Mouse (Mus musculus) limb, embryonic 10.5 days (tissue): Measurements from ENCODE around the gene Tpsb2. TPM values are rescaled to one million over a fixed set of nuclear protein-coding genes. Genes with fewer than 3 reads are reported as not detected.

Experiments
- DNase-seq: peaks from one replicate; pipeline ENCODE4 v3.0.0-alpha.2; 2017; ENCODE audit warnings: low spot score
- H3K27ac ChIP-seq: fragments of 300-500 bp; sonication (generic); 2 replicates; pipeline ENCODE4 v1.5.1; 2016; ENCODE audit warnings: mild to moderate bottlenecking
- H3K27me3 ChIP-seq: fragments of 300-500 bp; sonication (generic); 2 replicates; pipeline ENCODE4 v1.6.1; 2016; ENCODE audit warnings: low read depth, mild to moderate bottlenecking; ENCODE audit not compliant: poor library complexity, severe bottlenecking
- H3K36me3 ChIP-seq: fragments of 300-500 bp; sonication (generic); 2 replicates; pipeline ENCODE4 v1.6.1; 2016; ENCODE audit warnings: mild to moderate bottlenecking, moderate library complexity
- H3K4me1 ChIP-seq: fragments of 300-500 bp; sonication (generic); 2 replicates; pipeline ENCODE4 v1.6.1; 2016
- H3K4me3 ChIP-seq: fragments of 300-500 bp; sonication (generic); 2 replicates; pipeline ENCODE4 v1.5.1; 2016; ENCODE audit warnings: mild to moderate bottlenecking, moderate library complexity
- H3K9me3 ChIP-seq: fragments of 300-500 bp; sonication (generic); replicated peaks from 2 replicates; pipeline ENCODE4 v1.6.1; 2016; ENCODE audit warnings: mild to moderate bottlenecking
- WGBS: fragments of 180-500 bp; shearing (Covaris S2); methylation state at CpG from one replicate; pipeline ENCODE4 v1.1.7; 2016; 5-methylcytosine and 5-hydroxymethylcytosine counted together
- polyA plus RNA-seq: library from polyadenylated mRNA; unstranded; fragments of >200 nt; fragmentation: Nextera tagmentation; extraction: Ambion mirVana; gene quantifications from 2 replicates; pipeline ENCODE4 v1.2.1, GENCODE M21; 2016

The Tpsb2 gene
- not detected in 2 replicates for polyA plus RNA-seq

DNA sequence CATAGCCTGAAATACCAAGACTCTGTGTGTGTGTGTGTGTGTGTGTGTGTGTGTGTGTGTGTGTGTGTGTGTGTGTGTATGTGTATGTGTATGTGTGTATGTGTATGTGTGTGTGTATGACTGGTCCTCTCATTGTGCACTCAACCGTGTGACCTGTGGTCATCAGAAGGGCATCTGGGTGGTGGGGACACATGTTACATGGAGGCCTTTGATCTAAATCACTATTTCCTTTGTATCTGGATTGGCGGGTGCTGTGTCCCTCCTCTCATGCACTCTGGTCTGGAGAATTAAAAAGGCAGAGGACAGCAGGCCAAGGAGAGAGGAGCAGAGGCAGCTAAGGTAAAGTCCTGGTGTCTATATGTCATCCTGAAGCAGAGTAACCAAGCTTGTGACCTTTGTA is at the start of gene Tpsb2:
Tpsb2 (plus strand) TSS at position 301 of the 400 bp plus-strand sequence.
- no peak for DNase-seq
- 70% methylated on average over 2 of the region's 2 CpGs for WGBS
- Histone ChIP-seq H3K9me3 (no peaks in the 10 kb centered on the region), H3K27me3 (no peaks in the 10 kb centered on the region), H3K4me3 (no peak within 1 kb of the TSS), H3K4me1 (no peaks in the 10 kb centered on the region), H3K27ac (no peak within 1 kb of the TSS), H3K36me3 (no peaks in the 10 kb centered on the region)

DNA sequence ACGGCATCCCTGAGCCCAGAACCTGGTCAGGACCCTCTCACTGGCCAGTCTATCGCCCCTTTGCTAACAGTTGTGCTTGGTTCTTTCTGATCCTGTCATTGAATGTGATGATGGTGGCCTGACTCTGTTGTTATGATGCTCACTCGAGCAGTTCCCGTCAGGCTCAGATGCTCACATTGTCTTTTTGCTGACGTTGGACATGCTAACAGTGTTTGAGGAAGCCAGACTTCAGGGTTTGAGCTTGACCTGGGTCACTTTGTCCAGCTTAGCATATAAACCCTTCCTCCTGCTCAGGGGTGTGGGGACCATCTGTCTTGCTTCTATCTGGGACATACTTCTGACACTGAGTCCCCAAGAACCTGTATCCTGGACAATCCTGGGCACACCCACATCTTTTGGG is 47.8 kb upstream of the Tpsb2 start, which contains the start of gene Prss29:
Prss29 (plus strand) TSS at position 301 of the 400 bp plus-strand sequence.
- Histone ChIP-seq H3K4me1 (peaks cover 4% of the 10 kb centered on the region; the same call in 1 of the 2 replicates), H3K36me3 (no peaks in the 10 kb centered on the region), H3K27ac (no peak within 1 kb of the TSS), H3K9me3 (no peaks in the 10 kb centered on the region), H3K4me3 (no peak within 1 kb of the TSS), H3K27me3 (no peaks in the 10 kb centered on the region)
- 84% methylated on average over 5 of the region's 5 CpGs for WGBS
- DNase-seq, result no peak

- no peak overlapping the region for H3K4me3 ChIP-seq
- H3K27me3 ChIP-seq, result no peaks in the 10 kb centered on the region
- no peaks in the 10 kb centered on the region for H3K9me3 ChIP-seq
- WGBS, result 91% methylated on average over 8 of the region's 8 CpGs
- no peak overlapping the region for H3K27ac ChIP-seq
- DNase-seq, result no peak
- peaks cover 4% of the 10 kb centered on the region; the same call in 1 of the 2 replicates for H3K4me1 ChIP-seq
- H3K36me3 ChIP-seq, result no peaks in the 10 kb centered on the region
Measured at GRCm38 (mm10) chr17:25320819-25321218, 45.3 kb upstream of the Tpsb2 start.

GRCm38 (mm10) chr17:25322930-25323329 is 43.2 kb upstream of the Tpsb2 start:
- no peak for DNase-seq
- Histone ChIP-seq H3K9me3 (no peaks in the 10 kb centered on the region), H3K4me3 (no peak overlapping the region), H3K4me1 (peaks cover 4% of the 10 kb centered on the region; the same call in 1 of the 2 replicates), H3K27me3 (no peaks in the 10 kb centered on the region), H3K36me3 (no peaks in the 10 kb centered on the region), H3K27ac (no peak overlapping the region)
- 28% methylated on average over 2 of the region's 2 CpGs for WGBS

GRCm38 (mm10) chr17:25332321-25332720 is 33.8 kb upstream of the Tpsb2 start:
- Histone ChIP-seq H3K4me1 (no peaks in the 10 kb centered on the region), H3K9me3 (no peaks in the 10 kb centered on the region), H3K4me3 (no peak overlapping the region), H3K27me3 (peaks cover 9% of the 10 kb centered on the region; the same call in 1 of the 2 replicates), H3K36me3 (no peaks in the 10 kb centered on the region), H3K27ac (no peak overlapping the region)
- no peak for DNase-seq
- WGBS, result 76% methylated on average over 9 of the region's 9 CpGs

DNA sequence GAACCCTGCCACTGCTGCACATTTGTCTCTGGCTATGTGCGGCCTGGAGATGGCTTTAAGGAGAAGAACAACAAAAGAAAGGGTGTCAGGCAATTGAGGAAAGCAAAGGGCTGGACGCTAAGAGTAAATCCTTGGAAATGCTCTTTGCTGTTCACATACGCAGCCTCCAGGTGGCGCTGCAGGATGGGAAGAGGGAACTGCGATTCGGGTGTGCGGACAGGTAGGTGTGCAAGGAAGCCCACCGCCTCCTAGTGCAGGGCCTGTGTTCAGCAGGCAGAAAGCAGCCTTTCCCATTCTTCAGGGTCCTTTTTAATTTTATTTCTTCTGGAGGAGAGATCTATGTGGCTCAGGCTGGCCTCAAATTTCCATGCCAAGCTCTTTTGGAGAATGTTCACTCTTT is 32.2 kb upstream of the Tpsb2 start:
- Histone ChIP-seq H3K9me3 (no peaks in the 10 kb centered on the region), H3K27me3 (peaks cover 9% of the 10 kb centered on the region; the same call in 1 of the 2 replicates), H3K4me3 (no peak overlapping the region), H3K4me1 (peaks cover 4% of the 10 kb centered on the region; the same call in 1 of the 2 replicates), H3K27ac (no peak overlapping the region), H3K36me3 (no peaks in the 10 kb centered on the region)
- 4% methylated on average over 8 of the region's 8 CpGs for WGBS
- peak; percentile 86 for DNase-seq

DNA sequence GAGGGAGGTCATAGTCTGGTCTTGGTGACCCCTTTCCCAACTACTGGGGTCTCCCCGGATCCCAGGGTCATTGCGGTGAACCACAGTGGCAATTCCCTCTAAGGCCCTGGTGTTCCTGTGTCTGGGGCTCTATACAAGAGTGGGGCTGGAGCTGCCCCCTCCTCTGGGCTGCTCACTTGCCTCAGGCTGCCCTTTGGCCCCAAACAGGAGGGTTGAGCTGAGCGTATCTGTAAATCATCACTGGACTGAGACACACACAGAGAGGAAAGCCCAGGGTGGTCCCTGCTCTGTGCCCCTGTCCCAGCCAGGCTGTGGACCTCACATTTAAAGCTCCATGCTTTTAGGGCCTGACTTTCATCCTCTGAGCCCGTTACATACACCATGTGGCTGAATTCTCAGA is 27.9 kb upstream of the Tpsb2 start:
- WGBS, result 82% methylated on average over 4 of the region's 4 CpGs
- H3K4me3 ChIP-seq, result no peak overlapping the region
- no peak for DNase-seq
- H3K27me3 ChIP-seq, result peaks cover 6% of the 10 kb centered on the region; the same call in 1 of the 2 replicates
- H3K9me3 ChIP-seq, result no peaks in the 10 kb centered on the region
- H3K36me3 ChIP-seq, result no peaks in the 10 kb centered on the region
- no peak overlapping the region for H3K27ac ChIP-seq
- H3K4me1 ChIP-seq, result peaks cover 4% of the 10 kb centered on the region; the same call in 1 of the 2 replicates

DNA sequence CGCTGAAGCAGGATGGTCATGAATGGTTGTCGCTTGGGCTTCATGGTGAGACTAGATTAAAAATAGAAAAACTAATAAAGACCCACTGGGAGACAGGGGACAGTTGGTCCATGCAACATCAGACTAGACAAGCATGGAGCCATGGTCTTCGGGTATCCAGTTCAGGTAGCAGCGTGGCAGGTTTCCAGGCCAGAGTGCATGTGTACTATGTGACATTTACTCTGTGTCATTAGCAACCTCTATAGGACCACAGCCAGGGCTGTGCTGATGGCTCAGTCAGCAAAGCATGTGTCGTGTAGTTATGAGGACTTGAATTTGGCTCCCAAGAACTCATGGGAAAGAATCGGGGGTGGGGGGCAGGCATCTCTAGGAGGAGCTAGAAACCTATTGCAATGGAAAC is 26.1 kb upstream of the Tpsb2 start:
- no peaks in the 10 kb centered on the region for H3K36me3 ChIP-seq
- no peaks in the 10 kb centered on the region for H3K9me3 ChIP-seq
- H3K27me3 ChIP-seq, result no peaks in the 10 kb centered on the region
- 92% methylated on average over 6 of the region's 6 CpGs for WGBS
- no peak overlapping the region for H3K4me3 ChIP-seq
- peaks cover 4% of the 10 kb centered on the region; the same call in 1 of the 2 replicates for H3K4me1 ChIP-seq
- no peak for DNase-seq
- H3K27ac ChIP-seq, result no peak overlapping the region

DNA sequence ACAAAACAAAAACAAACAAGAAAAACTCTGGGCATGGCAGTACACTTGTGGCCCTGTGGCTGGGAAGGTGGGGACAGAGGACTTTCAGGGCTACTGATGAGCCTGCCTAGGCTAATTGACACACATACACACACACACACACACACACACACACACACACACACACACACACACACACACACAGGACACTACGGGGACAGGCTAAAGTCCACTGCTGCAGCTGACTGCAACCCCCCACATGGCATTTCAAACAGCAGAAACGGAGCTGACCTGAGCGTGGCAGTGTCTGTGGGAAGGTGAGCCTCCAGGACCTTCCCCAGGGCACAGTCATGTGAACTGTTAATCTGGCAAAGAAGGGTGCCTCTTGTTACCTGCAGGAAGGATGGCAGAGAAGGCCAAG is 24.6 kb upstream of the Tpsb2 start:
- no peaks in the 10 kb centered on the region for H3K36me3 ChIP-seq
- 64% methylated on average over 3 of the region's 3 CpGs for WGBS

DNA sequence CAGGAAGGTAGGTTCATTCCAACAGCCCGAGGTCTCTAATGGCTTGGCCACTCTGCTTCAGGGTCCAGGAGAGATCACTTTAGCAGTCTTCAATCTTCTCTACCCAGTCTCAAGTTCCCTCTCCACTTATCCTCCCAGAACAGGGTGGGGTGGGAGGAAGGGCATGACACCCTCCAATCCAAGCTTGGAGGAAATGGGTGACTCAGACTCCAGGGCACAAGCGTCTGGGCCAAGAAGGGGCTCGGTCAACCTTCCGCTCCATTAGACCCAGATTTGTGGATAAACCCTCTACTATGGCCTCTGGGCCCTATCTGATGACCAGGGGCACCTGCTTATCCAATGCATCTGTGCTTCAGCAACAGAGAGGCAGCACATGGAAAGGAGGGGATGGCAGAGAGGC is 20.6 kb upstream of the Tpsb2 start, which contains the start of gene Tpsab1:
Tpsab1 (minus strand) TSS at position 101 of the 400 bp plus-strand sequence.
- no peaks in the 10 kb centered on the region for H3K9me3 ChIP-seq
- WGBS, result 91% methylated on average over 4 of the region's 4 CpGs
- H3K36me3 ChIP-seq, result no peaks in the 10 kb centered on the region
- no peak within 1 kb of the TSS for H3K27ac ChIP-seq
- H3K4me1 ChIP-seq, result no peaks in the 10 kb centered on the region
- no peaks in the 10 kb centered on the region for H3K27me3 ChIP-seq
- no peak within 1 kb of the TSS for H3K4me3 ChIP-seq
- no peak for DNase-seq

More for the DNA sequence above, 24.6 kb upstream of the Tpsb2 start:
- Histone ChIP-seq H3K27me3 (no peaks in the 10 kb centered on the region), H3K4me3 (no peak overlapping the region), H3K9me3 (no peaks in the 10 kb centered on the region), H3K27ac (no peak overlapping the region), H3K4me1 (peaks cover 4% of the 10 kb centered on the region; the same call in 1 of the 2 replicates)
- DNase-seq, result no peak

DNA sequence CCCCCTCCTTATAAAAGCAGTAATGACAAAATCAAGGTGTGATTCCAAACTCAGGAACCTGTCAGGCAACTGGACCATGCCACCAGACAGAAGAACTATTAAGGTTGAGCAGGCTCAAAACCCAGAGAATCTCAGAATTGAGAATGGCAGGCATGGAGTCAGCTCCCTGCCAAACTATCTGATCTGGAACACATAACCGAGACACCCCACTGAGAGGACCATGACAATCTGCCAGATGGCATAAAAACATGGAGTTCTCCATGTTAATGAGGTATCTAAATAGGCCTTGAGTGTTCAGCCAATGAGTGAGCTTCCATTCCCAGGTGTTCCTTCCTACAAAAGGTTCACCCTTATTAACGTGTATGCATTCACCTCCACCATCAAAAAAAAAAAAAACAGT is 4.8 kb upstream of the Tpsb2 start:
- WGBS, result 77% methylated on average over 2 of the region's 2 CpGs
- no peaks in the 10 kb centered on the region for H3K36me3 ChIP-seq
- no peak for DNase-seq
- H3K4me3 ChIP-seq, result no peak overlapping the region
- no peaks in the 10 kb centered on the region for H3K9me3 ChIP-seq
- no peak overlapping the region for H3K27ac ChIP-seq
- no peaks in the 10 kb centered on the region for H3K4me1 ChIP-seq
- no peaks in the 10 kb centered on the region for H3K27me3 ChIP-seq

DNA sequence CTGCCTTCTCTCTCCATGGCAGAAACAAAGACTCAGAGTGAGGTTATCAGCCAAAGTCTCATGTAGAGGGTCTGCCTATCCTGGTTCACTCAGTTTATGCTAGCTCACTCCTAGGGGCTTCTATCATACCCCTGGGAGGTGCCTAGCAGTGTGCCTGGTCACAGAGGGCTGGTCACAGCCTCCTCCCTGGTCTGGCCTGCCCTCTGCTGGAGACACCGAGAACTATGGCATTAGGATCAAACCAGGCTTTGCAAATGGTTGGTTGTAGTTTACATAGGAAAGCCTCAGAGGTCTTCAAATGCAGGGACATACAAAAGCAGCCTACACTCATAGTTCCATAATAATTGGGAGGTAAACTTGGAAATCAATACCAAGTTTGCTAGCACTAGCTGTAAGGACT is 2.4 kb upstream of the Tpsb2 start:
- Histone ChIP-seq H3K4me1 (no peaks in the 10 kb centered on the region), H3K36me3 (no peaks in the 10 kb centered on the region), H3K9me3 (no peaks in the 10 kb centered on the region), H3K4me3 (no peak overlapping the region), H3K27me3 (no peaks in the 10 kb centered on the region), H3K27ac (no peak overlapping the region)
- DNase-seq, result peak; percentile 63
- WGBS, result 9% methylated on average over 1 of the region's 1 CpGs

DNA sequence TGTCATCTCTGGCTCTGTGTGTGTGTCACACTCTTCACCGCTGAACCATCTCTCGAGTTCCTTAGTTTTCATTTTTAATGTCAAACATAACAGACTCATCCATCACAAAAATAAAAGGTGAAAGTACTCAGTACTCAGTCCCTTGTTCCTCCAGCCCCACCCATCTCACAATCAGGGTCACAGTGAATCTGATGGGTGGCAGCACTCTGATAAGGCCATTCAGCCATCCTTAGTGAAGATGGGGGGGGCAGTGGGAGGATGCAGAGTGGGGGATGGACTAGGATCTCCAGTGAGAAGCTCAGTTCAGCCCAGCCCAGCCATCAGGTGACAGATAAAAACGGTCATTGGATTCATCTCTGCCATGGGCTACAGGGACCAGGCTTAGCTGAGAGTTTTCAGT is 2.9 kb downstream of the Tpsb2 start, which contains the start of gene Tpsg1:
Tpsg1 (plus strand) TSS at position 301 of the 400 bp plus-strand sequence.
- Histone ChIP-seq H3K27me3 (no peaks in the 10 kb centered on the region), H3K4me3 (no peak within 1 kb of the TSS), H3K36me3 (no peaks in the 10 kb centered on the region), H3K9me3 (no peaks in the 10 kb centered on the region), H3K4me1 (0 out of 2 replicates have a peak, but pooled peaks cover 3% of the 10 kb centered on the region), H3K27ac (no peak within 1 kb of the TSS)
- 84% methylated on average over 3 of the region's 3 CpGs for WGBS
- no peak for DNase-seq

DNA sequence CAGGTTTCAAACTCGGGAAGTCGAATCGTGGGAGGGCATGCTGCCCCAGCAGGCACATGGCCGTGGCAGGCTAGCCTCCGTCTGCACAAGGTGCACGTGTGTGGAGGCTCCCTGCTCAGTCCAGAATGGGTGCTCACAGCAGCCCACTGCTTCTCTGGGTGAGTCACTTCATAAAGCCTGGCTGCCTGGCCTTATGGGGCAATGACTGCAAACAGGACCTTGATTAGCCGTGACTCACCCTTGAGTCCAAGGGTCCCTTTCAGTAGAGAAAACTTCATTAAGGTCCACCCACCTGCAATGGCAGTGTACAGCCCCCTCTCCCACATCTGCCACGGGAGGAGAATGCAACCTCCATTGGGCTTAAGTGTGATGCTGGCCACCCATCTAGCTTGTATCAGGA is 6.4 kb downstream of the Tpsb2 start:
- peaks cover 17% of the 10 kb centered on the region; the same call in 1 of the 2 replicates for H3K36me3 ChIP-seq
- H3K27me3 ChIP-seq, result peaks cover 4% of the 10 kb centered on the region; the same call in 1 of the 2 replicates
- H3K4me3 ChIP-seq, result no peak overlapping the region
- H3K4me1 ChIP-seq, result 0 out of 2 replicates have a peak, but pooled peaks cover 4% of the 10 kb centered on the region
- 82% methylated on average over 8 of the region's 8 CpGs for WGBS
- no peak for DNase-seq
- H3K27ac ChIP-seq, result no peak overlapping the region
- H3K9me3 ChIP-seq, result no peaks in the 10 kb centered on the region
